Mouse (Mus musculus): ENCODE data around the gene Hcrtr2. TPM values are rescaled to one million over a fixed set of nuclear protein-coding genes. Genes with fewer than 3 reads are reported as not detected.

Hcrtr2 gene
- total RNA-seq, 2 experiments from 2014 or later, result not detected

GRCm38 (mm10) chr9:76235945-76236503 lies 87.6 kb downstream of the Hcrtr2 start:
- DNase-seq (ENCODE audit: low spot score in 2 of 2), result peak in 1 of 2 experiments; percentile 38

- DNase-seq (ENCODE audit: low spot score in 2 of 2), result no peak
Observed at GRCm38 (mm10) chr9:76234899-76235298, 88.8 kb downstream of the Hcrtr2 start.

GRCm38 (mm10) chr9:76230400-76230799 lies 93.3 kb downstream of the Hcrtr2 start:
- DNase-seq (ENCODE audit: low spot score in 2 of 2), result peak in 1 of 2 experiments; percentile 12

GRCm38 (mm10) chr9:76217178-76217975 lies 106.3 kb downstream of the Hcrtr2 start:
- no peak for DNase-seq (ENCODE audit: low spot score in 2 of 2)

GRCm38 (mm10) chr9:76214678-76215077 lies 109.0 kb downstream of the Hcrtr2 start:
- DNase-seq (ENCODE audit: low spot score in 2 of 2), result no peak

GRCm38 (mm10) chr9:76213557-76213956 lies 110.1 kb downstream of the Hcrtr2 start, which contains the start of gene Gfral:
TSS of gene Gfral (minus strand) at chr9:76213657.
- DNase-seq (ENCODE audit: low spot score in 2 of 2), result no peak

GRCm38 (mm10) chr9:76196917-76197316 lies 126.7 kb downstream of the Hcrtr2 start:
- no peak for DNase-seq (ENCODE audit: low spot score in 2 of 2)

- no peak for DNase-seq (ENCODE audit: low spot score in 2 of 2)
Observed at GRCm38 (mm10) chr9:76179221-76179620, 144.4 kb downstream of the Hcrtr2 start.

Other genes with a start within 250 kb of the Hcrtr2 start
- gene Gfral, start 110.2 kb downstream of the Hcrtr2 start, total RNA-seq (2021), result not detected
- not detected for gene Fam83b, start 243.3 kb upstream of the Hcrtr2 start, total RNA-seq (2021)

Data from gastrocnemius, postnatal 4 days (tissue).